Mouse (Mus musculus) cortical plate, adult 2 months (tissue): ENCODE data around the gene Cabin1. TPM values are rescaled to one million over a fixed set of nuclear protein-coding genes. Genes with fewer than 3 reads are reported as not detected.

Source experiments
- H3K27ac ChIP-seq: fragments of 200-500 bp; 2 replicates; pipeline ENCODE4 v1.5.1; 2012; ENCODE audit warnings: low read length, control low read depth, inconsistent platforms; ENCODE audit not compliant: insufficient read depth
- H3K4me1 ChIP-seq: fragments of 200-500 bp; 2 replicates; pipeline ENCODE4 v1.6.1; 2011; ENCODE audit warnings: low read length; ENCODE audit not compliant: control insufficient read depth, insufficient read depth
- H3K4me3 ChIP-seq: fragments of 200-500 bp; 2 replicates; pipeline ENCODE4 v1.5.1; 2011; ENCODE audit warnings: mild to moderate bottlenecking, low read length, control low read depth; ENCODE audit not compliant: insufficient read depth
- CTCF ChIP-seq: fragments of 200-500 bp; IDR thresholded peaks from 2 replicates; pipeline ENCODE4 v1.5.1; 2011; ENCODE audit warnings: mild to moderate bottlenecking, control low read depth, low read length; ENCODE audit not compliant: insufficient read depth; ENCODE audit errors: extremely low read depth
- POLR2A ChIP-seq: fragments of 200-500 bp; IDR thresholded peaks from 2 replicates; pipeline ENCODE4 v1.6.1; 2011; ENCODE audit warnings: mild to moderate bottlenecking, low read length, control low read depth; ENCODE audit not compliant: insufficient read depth; ENCODE audit errors: extremely low read depth
- polyA plus RNA-seq: library from polyadenylated mRNA; depleted of rRNA; stranded (reverse); fragments of >200 nt; gene quantifications from 2 replicates; pipeline ENCODE4 v1.2.3, GENCODE M21; 2012

Cabin1 gene
- polyA plus RNA-seq, 1 experiment: 57.8 TPM

DNA sequence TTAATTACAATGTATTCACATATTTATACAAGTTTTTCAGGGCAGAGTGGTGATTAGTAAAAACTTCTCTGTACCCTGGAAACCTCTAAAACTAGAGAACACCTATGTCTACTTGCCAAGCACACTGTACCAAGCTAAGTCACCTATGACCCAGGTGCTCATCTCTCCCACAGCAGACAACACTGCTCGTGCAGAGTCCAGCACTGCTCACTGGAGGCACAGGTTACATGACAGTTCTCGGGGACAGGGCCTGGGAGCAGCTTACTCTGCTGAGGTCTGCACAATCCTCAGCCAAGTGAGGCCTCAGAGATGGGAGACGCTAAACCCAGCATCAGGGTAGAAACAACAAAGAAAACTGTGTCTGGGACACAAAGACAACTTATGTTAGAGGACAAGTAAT lies 49.3 kb downstream of the Cabin1 start:
- Histone ChIP-seq H3K4me1 (peaks cover 2% of the 10 kb centered on the region; the same call in 1 of the 2 replicates), H3K4me3 (no peak overlapping the region), H3K27ac (no peak overlapping the region)
- TF ChIP-seq CTCF (no peak), POLR2A (no peak)

GRCm38 (mm10) chr10:75713026-75713425 lies 51.1 kb downstream of the Cabin1 start:
- H3K4me3 ChIP-seq: no peak overlapping the region
- H3K4me1 ChIP-seq: peaks cover 2% of the 10 kb centered on the region; the same call in 1 of the 2 replicates
- H3K27ac ChIP-seq: no peak overlapping the region
- TF ChIP-seq POLR2A: no peak
- TF ChIP-seq CTCF: no peak

- Histone ChIP-seq H3K4me3 (no peak overlapping the region), H3K27ac (no peak overlapping the region), H3K4me1 (no peaks in the 10 kb centered on the region)
- TF ChIP-seq POLR2A (no peak), CTCF (no peak)
Observed at GRCm38 (mm10) chr10:75710210-75710609, 53.9 kb downstream of the Cabin1 start.

GRCm38 (mm10) chr10:75709261-75709660 lies 54.9 kb downstream of the Cabin1 start:
- Histone ChIP-seq H3K4me3 (no peak overlapping the region), H3K27ac (no peak overlapping the region), H3K4me1 (peaks cover 5% of the 10 kb centered on the region)
- TF ChIP-seq CTCF (no peak), POLR2A (no peak)

DNA sequence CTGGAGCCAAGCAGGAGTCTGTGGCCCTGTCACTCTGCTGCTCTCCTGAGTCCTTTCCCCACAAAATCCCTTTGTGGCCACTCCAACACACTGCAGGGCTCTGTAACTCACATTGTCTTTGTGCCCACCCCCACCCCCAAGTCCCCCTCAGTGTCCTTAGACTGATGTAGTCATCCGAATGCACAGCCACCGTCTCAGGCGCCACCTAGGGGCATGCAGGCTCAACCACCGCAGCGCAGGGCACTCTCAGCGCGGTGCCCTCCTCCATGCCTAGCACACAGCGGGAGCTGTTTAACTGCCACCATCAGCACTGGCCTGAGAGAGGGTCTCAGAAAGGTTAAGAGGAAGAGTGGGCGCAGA lies 55.5 kb downstream of the Cabin1 start:
- H3K4me1 ChIP-seq: peaks cover 8% of the 10 kb centered on the region
- H3K27ac ChIP-seq: no peak overlapping the region
- TF ChIP-seq POLR2A: no peak
- TF ChIP-seq CTCF: peak; percentile 73
- no peak overlapping the region for H3K4me3 ChIP-seq

DNA sequence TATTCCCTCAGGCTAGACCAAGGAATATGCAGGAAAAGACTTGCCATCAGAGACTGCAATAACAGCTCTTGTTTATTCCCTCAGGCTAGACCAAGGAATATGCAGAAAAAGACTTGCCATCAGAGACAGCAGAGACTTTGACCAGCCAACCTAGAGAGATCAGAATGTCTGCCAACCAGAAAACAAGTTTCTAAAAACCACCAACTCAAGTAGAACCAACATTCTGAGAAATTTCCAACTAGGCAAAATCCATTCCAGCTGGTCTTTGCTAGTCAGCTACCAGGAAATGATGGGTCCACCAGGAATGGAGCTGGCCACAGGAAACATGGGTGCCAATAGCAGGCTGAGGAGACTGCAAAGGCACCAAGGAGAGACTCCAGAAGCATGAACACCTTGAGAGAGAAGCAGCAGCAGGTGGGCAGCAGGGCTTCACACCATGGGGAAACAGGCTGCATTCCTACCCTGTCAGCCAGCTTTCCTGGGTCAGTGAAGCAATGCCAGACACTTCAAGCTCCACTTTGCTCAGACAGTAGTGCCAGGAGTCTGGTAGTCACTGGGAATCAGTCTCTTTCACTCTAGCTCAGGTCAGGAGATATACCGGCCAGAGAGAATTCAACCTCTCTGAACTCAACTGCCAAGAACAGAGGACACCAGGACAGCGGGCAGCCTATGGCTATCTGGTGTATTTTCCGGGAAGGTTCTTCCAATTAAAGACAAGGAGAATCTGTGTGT lies 56.1 kb downstream of the Cabin1 start:
- H3K4me3 ChIP-seq: no peak overlapping the region
- H3K27ac ChIP-seq: no peak overlapping the region
- TF ChIP-seq POLR2A (no peak), CTCF (no peak)
- peaks cover 8% of the 10 kb centered on the region for H3K4me1 ChIP-seq

GRCm38 (mm10) chr10:75706632-75707216 lies 57.4 kb downstream of the Cabin1 start:
- H3K4me1 ChIP-seq: peaks cover 8% of the 10 kb centered on the region
- no peak overlapping the region for H3K27ac ChIP-seq
- no peak overlapping the region for H3K4me3 ChIP-seq
- TF ChIP-seq POLR2A: no peak
- TF ChIP-seq CTCF: no peak

- Histone ChIP-seq H3K4me1 (peaks cover 11% of the 10 kb centered on the region), H3K4me3 (no peak overlapping the region), H3K27ac (no peak overlapping the region)
- no peak for TF ChIP-seq POLR2A
- TF ChIP-seq CTCF: no peak
Observed at GRCm38 (mm10) chr10:75705681-75706400, 58.3 kb downstream of the Cabin1 start.

DNA sequence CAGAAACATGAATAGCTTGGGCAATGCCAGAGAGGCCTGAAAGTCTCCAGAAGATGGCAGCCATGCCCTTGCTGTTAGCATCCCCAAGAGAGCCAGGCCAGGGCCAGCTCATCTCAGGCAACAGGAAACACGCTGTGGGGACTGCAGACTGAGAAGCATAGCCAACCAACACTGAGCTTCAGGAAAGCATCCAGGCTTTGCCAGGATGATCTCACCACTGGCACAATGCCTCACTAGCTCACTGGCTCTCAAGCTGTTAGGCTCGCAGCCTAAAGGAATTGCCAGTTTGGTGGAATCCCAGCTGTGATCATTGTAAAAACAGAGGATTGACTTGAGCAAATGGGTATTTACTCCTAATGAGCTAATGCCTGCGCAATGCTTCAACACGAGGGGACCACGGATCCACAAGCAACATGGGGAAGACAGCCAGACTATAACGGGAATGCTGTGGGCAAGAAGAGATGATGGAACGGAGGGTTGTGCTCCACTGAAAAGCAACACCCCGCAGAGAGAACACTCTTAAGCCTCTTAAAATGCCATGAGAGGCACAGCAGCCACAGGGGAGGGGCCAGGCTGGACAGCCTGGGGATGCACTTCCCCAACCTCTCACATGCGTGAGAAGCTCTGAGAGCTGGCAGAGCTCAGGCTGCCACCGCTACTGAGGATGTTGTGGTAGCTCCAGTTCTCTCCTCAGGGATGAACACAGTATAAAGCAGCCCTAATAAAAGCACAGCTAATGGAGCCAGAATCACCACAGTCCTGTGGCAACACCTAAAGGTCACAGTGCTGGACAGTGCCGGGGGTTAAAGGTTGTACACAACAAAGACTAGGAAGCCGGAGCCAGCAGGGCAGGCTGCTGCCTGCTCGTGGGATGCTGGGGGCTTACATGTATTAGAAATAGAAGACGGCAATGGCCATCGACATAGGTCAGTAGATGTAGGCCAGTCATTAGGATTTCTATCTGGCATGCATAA lies 59.6 kb downstream of the Cabin1 start:
- Histone ChIP-seq H3K4me3 (no peak overlapping the region), H3K4me1 (peaks cover 14% of the 10 kb centered on the region), H3K27ac (peak overlapping the region; percentile 4; the same call in 1 of the 2 replicates)
- TF ChIP-seq CTCF: peak; percentile 34; the same call in 1 of the 2 replicates
- peak; percentile 48; the same call in 1 of the 2 replicates for TF ChIP-seq POLR2A
